Mouse (Mus musculus) 3134 (cell line): ENCODE results near the gene Slc25a47.

Experiments used
- DNase-seq: peaks from one replicate; pipeline ENCODE4 v3.0.0-alpha.2; 2011; ENCODE audit warnings: low spot score; ENCODE audit not compliant: insufficient read length; ENCODE audit errors: extremely low read depth

Gene Slc25a47

DNA sequence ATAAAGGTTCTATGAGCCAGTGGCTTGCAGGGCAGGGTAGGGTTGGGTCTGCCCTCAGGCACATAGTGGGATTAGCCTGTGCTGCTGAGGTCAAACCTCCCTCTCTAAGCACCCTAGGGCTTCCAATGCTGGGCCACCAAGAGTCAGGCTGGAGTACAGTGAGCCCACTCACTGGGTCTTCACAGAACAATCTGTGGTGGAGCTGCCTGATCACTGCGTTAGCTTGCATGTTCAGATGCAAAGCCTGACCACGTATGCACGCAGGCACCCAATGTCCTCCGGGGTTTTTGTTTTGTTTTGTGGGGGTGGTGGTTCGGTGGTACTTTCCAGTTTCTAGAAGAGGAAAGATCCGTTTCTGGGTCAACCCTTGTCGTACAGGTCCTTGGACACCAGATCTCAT lies 21.3 kb downstream of the Slc25a47 start:
- no peak for DNase-seq

DNA sequence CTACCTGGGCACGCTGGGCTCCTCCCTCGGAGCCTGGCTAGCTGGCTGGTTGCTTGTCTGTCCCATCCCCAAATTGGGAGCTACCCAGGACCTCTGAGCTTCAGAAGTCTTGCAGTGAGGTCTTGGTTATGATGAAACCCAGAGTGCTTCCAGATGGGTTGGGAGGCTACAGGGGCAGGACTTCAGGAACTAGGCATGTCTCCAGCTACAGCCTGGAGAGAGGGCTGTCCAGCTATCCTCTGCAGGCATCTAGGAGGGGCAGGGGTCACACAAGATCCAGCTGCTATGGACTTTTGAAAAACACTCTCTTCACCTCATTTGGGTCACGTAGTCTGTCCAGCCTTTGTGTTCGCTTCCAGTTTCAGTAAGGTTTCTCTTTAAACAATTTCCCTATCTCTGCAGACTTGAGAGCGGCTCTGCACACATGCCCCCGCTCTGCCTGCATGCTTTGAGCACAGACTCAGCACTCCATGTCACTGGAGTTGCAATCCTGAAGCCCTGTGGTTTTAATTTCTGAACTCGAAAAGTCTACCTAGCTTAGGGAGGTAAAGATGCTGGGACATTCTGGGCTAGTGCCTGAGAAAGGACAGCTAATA lies 21.8 kb downstream of the Slc25a47 start:
- no peak for DNase-seq

GRCm38 (mm10) chr12:108858486-108858885 lies 22.6 kb downstream of the Slc25a47 start:
- DNase-seq: no peak

DNA sequence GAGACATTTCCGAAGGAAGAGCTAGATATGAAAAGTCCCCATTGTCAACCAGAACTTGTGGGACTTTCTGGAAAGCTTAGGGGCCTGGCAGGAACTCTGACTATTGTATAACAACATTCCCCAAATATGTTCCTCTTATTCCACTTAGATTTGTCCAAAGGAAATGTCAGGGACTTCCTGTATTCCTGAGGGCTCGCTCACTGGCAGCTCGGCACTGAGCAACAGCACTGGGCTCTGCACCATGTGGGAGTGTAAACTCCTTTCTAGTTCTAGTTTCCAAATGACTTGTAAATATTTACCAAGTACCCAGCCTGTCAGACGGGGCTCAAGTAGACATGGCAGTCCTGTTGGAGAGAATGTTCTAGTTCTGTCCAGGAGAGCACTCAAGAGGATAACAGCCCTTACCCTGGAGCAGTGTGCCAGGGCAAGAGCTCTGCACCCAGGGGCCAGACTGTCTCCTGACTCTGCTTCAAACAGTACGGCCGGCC lies 29.2 kb downstream of the Slc25a47 start:
- DNase-seq: no peak

DNA sequence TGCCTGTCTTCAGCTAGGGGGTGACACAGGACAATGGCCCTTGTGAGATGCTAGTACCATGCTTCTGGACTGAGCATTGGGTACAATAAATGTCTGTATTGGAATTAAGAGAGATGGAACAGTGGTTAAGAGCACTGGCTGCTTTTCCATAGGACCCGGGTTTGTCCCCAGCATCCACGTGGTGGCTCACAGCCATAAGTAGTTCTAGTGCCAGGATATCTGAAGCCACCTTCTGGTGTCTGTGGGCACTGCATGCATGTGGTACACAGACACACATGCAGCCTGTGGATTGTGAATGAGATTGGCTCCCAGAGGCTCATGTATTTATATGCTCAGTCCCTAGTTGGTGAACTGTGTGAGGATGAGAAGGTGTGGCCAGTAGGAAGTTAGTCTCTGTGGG lies 33.7 kb downstream of the Slc25a47 start:
- DNase-seq: no peak

DNA sequence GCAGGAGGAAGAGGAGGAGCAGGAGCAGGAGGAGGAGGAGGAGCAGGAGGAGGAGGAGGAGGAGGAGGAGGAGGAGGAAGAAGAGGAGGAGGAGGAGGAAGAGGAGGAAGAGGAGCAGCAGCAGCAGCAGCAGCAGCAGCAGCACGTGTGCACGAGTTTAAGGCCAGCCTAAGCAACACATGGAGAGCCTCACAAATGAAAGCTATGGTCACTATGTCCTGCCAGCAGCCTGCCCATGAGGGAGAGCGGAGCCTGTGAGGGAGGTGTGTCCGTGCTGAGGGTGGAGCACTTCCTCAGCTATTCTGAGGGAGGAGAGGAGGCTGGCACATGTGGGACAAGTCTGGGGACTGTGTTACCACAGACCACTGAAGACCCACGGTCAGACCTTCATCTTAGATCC lies 37.3 kb downstream of the Slc25a47 start:
- DNase-seq: no peak

DNA sequence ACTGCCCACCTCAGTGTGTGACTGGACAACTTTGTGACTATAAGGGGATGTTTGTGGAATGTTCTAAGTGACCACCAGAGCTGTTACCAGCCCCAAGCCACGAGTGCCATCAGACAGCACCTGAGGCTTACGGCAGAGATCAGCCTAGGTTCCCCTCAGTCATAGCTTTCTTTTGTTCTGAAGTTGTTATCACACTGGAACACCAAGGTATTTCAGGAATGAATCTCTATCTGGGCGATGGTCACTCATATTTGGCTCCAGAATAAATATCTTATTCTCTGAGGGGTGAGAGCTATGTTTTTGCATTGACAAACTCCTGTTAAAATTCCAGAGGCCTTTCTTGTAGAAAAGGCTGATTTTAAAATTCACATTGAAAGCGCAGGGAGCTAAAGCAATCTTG lies 43.3 kb downstream of the Slc25a47 start:
- DNase-seq: no peak

DNA sequence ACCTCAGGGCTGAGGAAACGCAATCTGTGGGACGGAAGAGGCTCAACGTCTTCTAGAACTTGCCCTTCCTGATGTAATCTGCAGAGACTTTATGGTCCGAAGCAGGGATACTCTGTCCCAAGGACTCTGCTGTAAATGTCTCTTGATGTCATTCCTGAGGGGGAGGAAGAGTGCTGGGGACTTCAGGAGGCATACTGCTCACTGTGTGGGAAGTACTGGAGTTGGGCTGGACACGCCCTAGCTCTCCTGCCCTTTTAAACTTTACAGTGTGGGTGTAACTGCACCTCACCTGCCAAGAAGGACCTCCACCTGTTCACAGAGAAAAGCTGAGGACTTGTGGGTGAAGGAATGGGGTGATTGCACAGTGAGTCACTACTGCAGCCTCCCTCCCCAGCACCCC lies 44.8 kb downstream of the Slc25a47 start:
- DNase-seq: no peak

DNA sequence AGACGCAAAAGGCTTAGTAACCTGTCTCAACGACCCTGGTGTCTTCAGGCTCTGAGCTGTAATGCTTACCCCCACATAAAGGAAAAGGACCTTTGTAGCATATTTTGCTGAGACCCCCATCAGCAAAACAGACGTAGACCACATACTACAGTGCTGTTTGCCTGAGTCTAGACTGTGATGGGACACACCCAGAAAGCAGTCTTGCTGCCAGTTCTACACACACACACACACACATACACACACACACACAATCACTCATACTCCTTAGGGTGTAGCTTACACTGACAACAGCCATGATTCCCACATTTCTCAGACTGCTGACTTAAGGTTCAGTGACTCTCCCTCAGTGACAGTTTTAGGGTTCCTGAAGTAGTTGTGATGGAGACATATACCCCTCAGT lies 45.3 kb downstream of the Slc25a47 start:
- DNase-seq: no peak

GRCm38 (mm10) chr12:108882776-108883175 lies 46.9 kb downstream of the Slc25a47 start:
- no peak for DNase-seq

GRCm38 (mm10) chr12:108885906-108886305 lies 50.1 kb downstream of the Slc25a47 start:
- DNase-seq: peak; percentile 56

- DNase-seq: no peak
These were observed 51.2 kb downstream of the Slc25a47 start for GRCm38 (mm10) chr12:108887077-108887476.

DNA sequence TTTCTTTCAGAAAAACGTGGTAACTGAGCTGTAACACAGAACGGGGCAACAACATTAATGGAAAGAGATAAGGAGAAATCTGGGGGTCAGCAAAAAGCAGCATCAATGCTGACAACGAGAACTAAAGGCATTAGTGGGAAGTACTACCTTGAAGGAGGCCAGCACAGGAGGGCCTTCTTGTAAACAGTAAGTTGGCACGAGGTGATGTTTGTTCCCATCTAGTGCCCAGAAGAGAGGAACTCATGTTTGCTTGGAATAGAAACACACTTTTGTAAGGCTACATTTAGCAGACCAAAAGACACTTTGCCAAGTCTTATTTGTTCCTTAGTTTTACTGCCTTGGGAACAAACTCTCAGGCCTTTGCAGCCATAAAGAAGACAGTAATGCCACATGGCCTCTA lies 52.8 kb downstream of the Slc25a47 start:
- DNase-seq: no peak

DNA sequence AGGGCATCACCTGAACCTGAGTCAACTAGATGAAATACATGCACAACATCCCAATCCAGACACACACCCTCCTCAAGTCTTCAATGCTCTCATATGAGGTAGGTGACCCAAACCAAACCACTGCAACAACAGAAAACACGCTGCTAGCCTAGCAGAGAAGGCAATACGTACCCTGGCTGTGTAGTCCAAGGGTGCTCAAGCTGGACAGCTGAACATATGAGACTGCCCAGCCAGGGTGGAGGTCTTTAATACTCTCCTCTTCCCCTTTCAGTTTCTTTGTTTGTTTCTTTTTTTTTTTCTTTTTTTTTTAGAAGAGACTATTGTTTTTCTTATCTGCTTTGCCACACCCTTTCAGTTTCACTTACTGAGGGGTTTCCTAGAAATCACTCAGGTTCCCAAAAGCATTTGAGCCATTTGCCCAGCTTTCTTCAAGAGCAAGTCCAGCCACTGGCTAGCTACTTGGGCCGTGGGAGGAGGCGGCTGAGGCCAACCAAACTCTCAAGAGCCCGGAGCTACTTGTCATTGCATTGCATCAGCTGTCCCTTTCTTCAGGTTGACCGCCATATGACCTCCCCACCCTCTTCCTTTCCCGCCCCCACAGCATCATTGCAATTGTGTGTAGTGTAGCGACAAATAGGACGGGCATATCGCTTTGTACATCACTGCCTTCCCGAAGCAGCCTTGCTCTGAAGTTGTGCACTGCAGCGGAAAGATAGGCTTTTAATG lies 57.3 kb downstream of the Slc25a47 start, which contains the start of gene Wdr25:
Wdr25 (plus strand) TSS at position 643 of the 726 bp plus-strand sequence.
- DNase-seq: no peak

GRCm38 (mm10) chr12:108893715-108894431 lies 58.0 kb downstream of the Slc25a47 start, which contains the start of gene Wars:
Gene Wars, minus strand, starts transcription at chr12:108894174.
- DNase-seq: peak; percentile 96

- DNase-seq: no peak
These were observed 58.6 kb downstream of the Slc25a47 start for GRCm38 (mm10) chr12:108894432-108894816.

- DNase-seq: no peak
These were observed 60.2 kb downstream of the Slc25a47 start for GRCm38 (mm10) chr12:108896006-108896405.

- DNase-seq: no peak
These were observed 65.5 kb downstream of the Slc25a47 start for GRCm38 (mm10) chr12:108901346-108901745.

- peak; percentile 56 for DNase-seq
These were observed 67.1 kb downstream of the Slc25a47 start for GRCm38 (mm10) chr12:108902940-108903339.

GRCm38 (mm10) chr12:108903600-108904275 lies 67.9 kb downstream of the Slc25a47 start:
- DNase-seq: no peak

DNA sequence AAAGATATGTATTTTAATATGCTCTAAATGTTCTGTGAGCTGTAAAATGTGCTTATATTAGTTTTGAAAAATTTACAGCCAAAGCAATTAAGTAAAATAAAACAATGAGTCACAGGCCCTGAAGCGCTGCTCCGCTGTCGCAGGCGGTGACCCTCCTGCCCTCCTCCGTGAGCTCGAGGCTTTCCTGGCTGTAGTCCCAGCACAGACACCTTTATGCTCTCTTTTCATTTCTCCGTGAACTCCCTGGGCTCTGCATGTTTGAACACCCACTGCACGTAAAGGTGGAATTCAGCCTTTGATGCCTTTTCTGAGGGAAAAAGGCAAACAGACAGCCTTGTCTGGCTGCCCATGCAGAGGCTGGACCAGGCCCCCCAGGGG lies 68.4 kb downstream of the Slc25a47 start:
- no peak for DNase-seq
